Mouse (Mus musculus): ENCODE measurements around the gene Smpd3. TPM values are rescaled to one million over a fixed set of nuclear protein-coding genes. Genes with fewer than 3 reads are reported as not detected.

The Smpd3 gene
- polyA plus RNA-seq, 1 experiment from 2014 or later: 0.35 TPM

DNA sequence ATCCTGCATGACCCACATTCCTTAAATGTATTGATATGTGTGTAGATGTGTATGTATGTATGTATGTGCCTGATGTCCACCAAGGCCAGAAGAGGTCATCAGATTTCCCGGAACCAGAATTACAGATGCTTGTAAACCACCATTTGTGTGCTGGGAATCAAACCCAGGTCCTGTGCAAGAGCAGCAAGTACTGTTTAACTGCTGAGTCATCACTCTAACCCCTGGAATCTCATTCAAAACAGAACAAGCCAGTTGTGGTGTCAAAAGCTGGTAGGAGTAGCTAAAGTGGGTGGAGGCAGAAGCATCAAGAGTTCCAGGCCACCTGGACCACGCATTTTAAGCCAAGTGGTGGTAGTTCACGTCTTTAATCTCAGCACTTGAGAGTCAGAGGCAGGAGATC is 123.8 kb downstream of the Smpd3 start:
- H3K36me3 ChIP-seq: peaks cover 56% of the 10 kb centered on the region
- H3K4me3 ChIP-seq (replicated peaks): no peak overlapping the region
- no peak for ATAC-seq (ENCODE audit: low read depth)
- H3K4me2 ChIP-seq: no peak overlapping the region
- no peak overlapping the region for H3K27ac ChIP-seq
- DNase-seq: no peak
- H3K9me3 ChIP-seq (replicated peaks): no peaks in the 10 kb centered on the region
- H3K27me3 ChIP-seq: no peaks in the 10 kb centered on the region
- peaks cover 27% of the 10 kb centered on the region for H3K4me1 ChIP-seq (replicated peaks)
- 82% methylated on average over 3 of the region's 3 CpGs for WGBS (ENCODE audit: insufficient replicate concordance)
- no peak overlapping the region for H3K9ac ChIP-seq

DNA sequence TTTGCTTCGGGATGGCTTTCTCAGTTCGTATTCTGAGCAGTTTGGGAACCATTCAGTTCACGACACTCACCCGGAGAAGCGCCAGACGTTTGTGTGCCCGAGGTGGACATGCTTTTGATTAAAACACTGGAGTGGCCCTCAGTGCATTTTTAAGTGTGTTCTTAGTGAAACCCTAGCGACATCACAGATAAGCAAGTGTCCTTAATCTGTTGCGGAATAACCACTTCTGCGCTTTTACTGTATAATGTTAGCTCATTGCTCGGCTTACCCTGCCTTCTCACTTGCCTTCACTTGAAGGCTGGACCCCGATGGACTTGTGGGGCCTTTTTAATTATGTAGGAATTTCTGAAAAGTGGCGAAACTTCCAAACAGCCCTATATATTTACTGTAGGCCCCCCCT is 126.4 kb downstream of the Smpd3 start:
- no peak for DNase-seq
- H3K9me3 ChIP-seq (replicated peaks): no peaks in the 10 kb centered on the region
- peak overlapping the region; percentile 91 for H3K4me3 ChIP-seq (replicated peaks)
- peak overlapping the region; percentile 89 for H3K4me2 ChIP-seq
- peaks cover 49% of the 10 kb centered on the region for H3K36me3 ChIP-seq
- H3K4me1 ChIP-seq (replicated peaks): peaks cover 34% of the 10 kb centered on the region
- no peak for ATAC-seq (ENCODE audit: low read depth)
- peak overlapping the region; percentile 93 for H3K9ac ChIP-seq
- peak overlapping the region; percentile 92 for H3K27ac ChIP-seq
- 1% methylated on average over 13 of the region's 13 CpGs for WGBS (ENCODE audit: insufficient replicate concordance)
- no peaks in the 10 kb centered on the region for H3K27me3 ChIP-seq

DNA sequence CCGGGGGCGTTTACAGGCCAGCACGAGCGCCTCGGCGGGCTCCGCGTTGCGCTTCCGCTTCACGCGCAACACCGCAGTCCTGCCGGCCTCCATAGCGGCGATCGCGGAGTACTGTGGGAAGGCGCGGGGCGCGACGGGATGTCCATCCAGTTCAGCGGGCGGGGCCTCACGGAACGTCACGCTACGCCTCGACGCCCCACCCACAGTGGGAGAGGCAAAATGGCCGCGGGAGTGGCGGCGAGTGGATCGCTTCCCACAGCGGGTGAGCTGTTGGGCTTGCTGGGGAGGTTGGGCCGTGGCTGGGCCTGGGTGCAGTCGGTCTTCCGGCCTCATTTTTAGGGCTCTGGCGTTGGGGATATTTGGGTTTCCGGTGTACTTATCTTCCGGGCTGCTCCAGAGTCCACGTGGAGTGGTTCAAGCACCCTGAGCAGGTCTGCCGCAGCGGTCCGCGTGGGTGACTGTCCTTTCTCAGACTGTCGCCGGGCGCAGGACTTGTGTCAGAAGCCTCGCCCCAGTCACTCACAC is 126.9 kb downstream of the Smpd3 start, which contains the start of the genes Slc7a6os and Prmt7:
Gene Slc7a6os (minus strand): TSS at position 115 of the 525 bp plus-strand sequence.
Gene Prmt7 (plus strand): TSS at position 116 of the 525 bp plus-strand sequence.
- peak; percentile 97 for ATAC-seq (ENCODE audit: low read depth)
- Histone ChIP-seq H3K4me3 (replicated peaks) (peak within 1 kb of the TSS; percentile 91), H3K9ac (peak within 1 kb of the TSS; percentile 93), H3K36me3 (peaks cover 46% of the 10 kb centered on the region), H3K4me1 (replicated peaks) (peaks cover 34% of the 10 kb centered on the region), H3K9me3 (replicated peaks) (no peaks in the 10 kb centered on the region), H3K27me3 (no peaks in the 10 kb centered on the region), H3K4me2 (peak within 1 kb of the TSS; percentile 89), H3K27ac (peak within 1 kb of the TSS; percentile 92)
- WGBS (ENCODE audit: insufficient replicate concordance): 0% methylated on average over 52 of the region's 52 CpGs
- DNase-seq: peak; percentile 92

DNA sequence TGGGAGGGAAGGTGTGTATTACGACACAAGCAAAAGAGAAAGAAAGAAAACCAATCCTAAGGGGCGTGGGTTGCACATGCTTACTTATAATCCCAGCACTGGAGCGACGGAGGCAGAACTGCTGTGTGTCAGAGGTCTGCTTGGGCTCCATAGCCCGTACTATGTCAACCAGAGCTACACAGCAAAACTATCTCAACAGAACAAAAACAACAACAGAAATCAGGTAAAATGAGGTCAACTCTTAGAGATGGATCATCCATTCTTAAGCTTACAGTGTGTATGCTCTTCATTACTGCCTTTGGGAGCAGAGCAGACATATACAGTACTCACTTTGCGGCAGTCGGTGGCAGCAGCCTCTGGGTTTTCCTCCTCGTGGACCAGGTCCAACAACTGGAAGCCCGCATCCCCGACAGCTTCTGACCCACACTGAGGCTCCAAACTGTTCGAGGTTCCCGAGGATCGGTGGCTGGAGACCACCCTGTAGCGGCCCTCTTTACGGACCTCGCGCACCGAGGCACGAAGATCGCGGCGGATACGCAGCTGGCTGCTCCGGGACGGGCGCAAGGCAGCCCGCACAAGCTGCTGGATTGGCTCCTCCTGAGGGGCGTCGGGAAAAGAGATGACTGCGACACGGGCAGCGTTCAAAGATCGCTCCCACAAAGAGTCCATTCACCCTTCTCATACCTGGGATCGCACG is 127.6 kb downstream of the Smpd3 start:
- peak overlapping the region; percentile 92 for H3K27ac ChIP-seq
- peak; percentile 60 for ATAC-seq (ENCODE audit: low read depth)
- peaks cover 47% of the 10 kb centered on the region for H3K36me3 ChIP-seq
- H3K9ac ChIP-seq: peak overlapping the region; percentile 93
- DNase-seq: peak; percentile 18
- H3K4me1 ChIP-seq (replicated peaks): peaks cover 34% of the 10 kb centered on the region
- under 1% methylated on average over 35 of the region's 35 CpGs for WGBS (ENCODE audit: insufficient replicate concordance)
- no peaks in the 10 kb centered on the region for H3K27me3 ChIP-seq
- H3K9me3 ChIP-seq (replicated peaks): no peaks in the 10 kb centered on the region
- H3K4me3 ChIP-seq (replicated peaks): peak overlapping the region; percentile 91
- peak overlapping the region; percentile 89 for H3K4me2 ChIP-seq

Other genes with a start within 250 kb of the Smpd3 start
- 6.2 and 7.7 TPM in 2 replicates for gene Esrp2, start 201.0 kb downstream of the Smpd3 start, polyA plus RNA-seq (2015; fragmentation: Nextera tagmentation; extraction: Ambion mirVana)
- gene Pla2g15, start 187.6 kb downstream of the Smpd3 start, polyA plus RNA-seq (2015; fragmentation: Nextera tagmentation; extraction: Ambion mirVana): 6.9 and 8.3 TPM in 2 replicates
- gene Slc7a6, start 169.1 kb downstream of the Smpd3 start, polyA plus RNA-seq (2015; fragmentation: Nextera tagmentation; extraction: Ambion mirVana): 10.5 and 14.0 TPM in 2 replicates
- 15.5 and 16.5 TPM in 2 replicates for gene Slc7a6os, start 127.1 kb downstream of the Smpd3 start, polyA plus RNA-seq (2015; fragmentation: Nextera tagmentation; extraction: Ambion mirVana)
- 31.3 and 33.0 TPM in 2 replicates for gene Prmt7, start 127.1 kb downstream of the Smpd3 start, polyA plus RNA-seq (2015; fragmentation: Nextera tagmentation; extraction: Ambion mirVana)
- gene Zfp90, start 77.3 kb upstream of the Smpd3 start, polyA plus RNA-seq (2015; fragmentation: Nextera tagmentation; extraction: Ambion mirVana): 2.6 and 3.0 TPM in 2 replicates
- gene 6030452D12Rik, start 162.5 kb upstream of the Smpd3 start, polyA plus RNA-seq (2015; fragmentation: Nextera tagmentation; extraction: Ambion mirVana): not detected in 2 replicates
- gene Cdh3, start 172.9 kb upstream of the Smpd3 start, polyA plus RNA-seq (2015; fragmentation: Nextera tagmentation; extraction: Ambion mirVana): 2.5 and 2.8 TPM in 2 replicates
- 12.0 and 12.4 TPM in 2 replicates for gene Gm10073, start 235.5 kb upstream of the Smpd3 start, polyA plus RNA-seq (2015; fragmentation: Nextera tagmentation; extraction: Ambion mirVana)

Measured in liver, embryonic 13.5 days (tissue).